In the genomic region with DNA sequence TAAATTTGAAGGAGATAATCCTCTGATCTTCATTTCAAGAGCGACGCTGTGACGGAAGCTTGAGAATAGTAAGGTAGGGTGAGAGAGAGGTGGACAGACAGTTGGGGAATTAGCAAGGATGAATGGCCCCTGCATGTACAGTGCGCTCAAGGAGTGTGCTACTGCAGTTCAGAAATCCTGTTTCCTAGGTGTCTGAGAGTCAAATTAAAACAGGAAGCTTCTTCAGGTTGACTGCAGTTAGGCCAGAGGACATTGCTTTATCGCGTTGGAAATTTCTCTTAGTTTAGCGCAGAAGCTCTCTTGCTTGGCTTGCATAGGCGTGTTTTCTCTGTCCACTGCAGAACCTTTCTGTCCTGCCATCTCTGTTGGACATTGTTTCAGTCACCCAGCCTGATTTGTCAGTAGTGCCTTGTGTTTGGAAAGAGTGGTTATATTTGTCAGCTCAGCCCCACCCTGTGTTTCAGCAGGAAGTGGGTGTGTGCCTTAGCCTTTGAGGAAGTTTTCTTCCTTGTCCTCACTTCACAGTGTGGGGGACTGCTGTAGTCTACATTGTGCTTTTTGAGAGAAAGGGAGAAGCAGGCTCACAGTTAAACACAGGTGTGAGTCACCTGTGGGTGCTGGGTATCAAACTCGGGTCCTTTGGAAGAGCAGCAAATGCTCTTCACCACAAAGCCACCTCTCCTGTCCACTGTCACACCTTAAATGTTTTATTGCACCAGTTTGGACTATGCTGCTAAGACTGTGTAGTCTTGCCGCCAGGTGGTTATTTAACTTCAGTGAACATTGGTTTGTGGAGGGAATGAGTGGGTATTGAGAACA, we compare ENCODE assay signal across 8 mouse cellular contexts. TPM values are rescaled to one million over a fixed set of nuclear protein-coding genes. Genes with fewer than 3 reads are reported as not detected.
A peak's percentile ranks its signal among the peaks of the same experiment; 100 is the strongest.
DNase-seq lines count a peak whose midpoint lies in the region; ATAC-seq and TF ChIP-seq lines count a peak whose summit lies in the region.

No protein-coding gene starts in this region.

- H3K79me2 ChIP-seq in CH12.LX (replicated peaks; ENCODE audit: control insufficient read depth, extremely low read depth, insufficient read depth, poor library complexity, severe bottlenecking) = peaks cover 47% of the 10 kb centered on the region

- H3K9ac ChIP-seq in CH12.LX (ENCODE audit: insufficient read depth, low read depth) = peak overlapping the region; percentile 9; the same call in 1 of the 2 replicates
- H3K9ac ChIP-seq in heart, embryonic 16.5 days (ENCODE audit: low read length) = no peak overlapping the region; the same call in 1 of the 2 replicates
- no peak overlapping the region for H3K9ac ChIP-seq in lung, postnatal 0 days (replicated peaks; ENCODE audit: low read depth)

- H3K4me2 ChIP-seq in CH12.LX (ENCODE audit: insufficient read depth, low read depth, poor library complexity, severe bottlenecking) = peak overlapping the region; percentile 95
- H3K4me2 ChIP-seq in heart, embryonic 16.5 days (ENCODE audit: low read depth, low read length) = peak overlapping the region; percentile 32
- H3K4me2 ChIP-seq in lung, postnatal 0 days (replicated peaks; ENCODE audit: low read depth, low read length) = peak overlapping the region; percentile 32

- DNase-seq in adrenal gland, postnatal 14 days = peak; percentile 25
- DNase-seq in adrenal gland, adult 18-20 months (ENCODE audit: low spot score in 2 of 2) = no peak
- DNase-seq in CH12.LX (ENCODE audit: extremely low read depth) = peak; percentile 61
- DNase-seq in lung, postnatal 0 days (ENCODE audit: low spot score) = peak; percentile 89
- peak; percentile 74 for DNase-seq in thymus, postnatal 0 days (ENCODE audit: low spot score)
- DNase-seq in ovary, adult 18-20 months (ENCODE audit: low spot score) = no peak
- DNase-seq in cerebellum, adult 9-11 months = no peak

- H3K27me3 ChIP-seq in CH12.LX (replicated peaks) = no peaks in the 10 kb centered on the region
- H3K27me3 ChIP-seq in heart, embryonic 16.5 days (ENCODE audit: control insufficient read depth, insufficient read depth, low read length) = no peaks in the 10 kb centered on the region
- no peaks in the 10 kb centered on the region for H3K27me3 ChIP-seq in lung, postnatal 0 days (replicated peaks; ENCODE audit: insufficient read depth, low read length)

- H3K27ac ChIP-seq in CH12.LX (ENCODE audit: insufficient read depth, low read depth) = peak overlapping the region; percentile 96
- peak overlapping the region; percentile 79 for H3K27ac ChIP-seq in heart, embryonic 16.5 days (ENCODE audit: low read length)
- H3K27ac ChIP-seq in lung, postnatal 0 days (ENCODE audit: low read length) = peak overlapping the region; percentile 5

- H3K4me3 ChIP-seq in CH12.LX (replicated peaks in 1 of 3; ENCODE audit: low read depth in 2 of 3, low read length in 2 of 3, poor library complexity in 1 of 3) = no peak overlapping the region
- no peak overlapping the region for H3K4me3 ChIP-seq in heart, embryonic 16.5 days (ENCODE audit: low read length)
- H3K4me3 ChIP-seq in lung, postnatal 0 days (ENCODE audit: low read depth, low read length) = no peak overlapping the region

- no peak for TF ChIP-seq RAD21 in CH12.LX (IDR thresholded peaks at IDR 0.05; ENCODE audit: low read depth, low read length)

- H3K9me3 ChIP-seq in CH12.LX (replicated peaks; ENCODE audit: low read length) = no peaks in the 10 kb centered on the region
- H3K9me3 ChIP-seq in heart, embryonic 16.5 days (replicated peaks; ENCODE audit: control insufficient read depth, low read length) = no peaks in the 10 kb centered on the region; the same call in 1 of the 2 replicates
- H3K9me3 ChIP-seq in lung, postnatal 0 days (ENCODE audit: low read length) = no peaks in the 10 kb centered on the region

- 68% methylated on average over 10 of the region's 10 CpGs for WGBS in heart, embryonic 16.5 days
- WGBS in lung, postnatal 0 days = 56% methylated on average over 10 of the region's 10 CpGs

- in situ Hi-C loops in CH12.LX (cut with MboI; ENCODE audit: low pct_ligation_motif_present, low pct_unique_long_range_greater_than_20kb, low sequenced_read_pairs) = loop anchor here (5.0 kb wide), 1 partner anchor 42 kb away; no protein-coding TSS in a partner anchor

- peaks cover 15 to 74% of the 10 kb centered on the region in 2 experiments for H3K4me1 ChIP-seq in CH12.LX (ENCODE audit: control insufficient read depth in 1 of 2, insufficient read depth in 2 of 2)
- H3K4me1 ChIP-seq in heart, embryonic 16.5 days (ENCODE audit: control insufficient read depth, insufficient read depth, low read length) = peaks cover 60% of the 10 kb centered on the region
- H3K4me1 ChIP-seq in lung, postnatal 0 days (ENCODE audit: insufficient read depth, low read depth, low read length) = peaks cover 16% of the 10 kb centered on the region; the same call in 1 of the 2 replicates

- 0 out of 2 replicates have a peak, but pooled peaks have one; percentile 49 for TF ChIP-seq EP300 in CH12.LX (IDR thresholded peaks at IDR 0.05; ENCODE audit: low read length)
- TF ChIP-seq EP300 in lung, postnatal 0 days (IDR thresholded peaks at IDR 0.05) = peak; percentile 70

- no peak for TF ChIP-seq CTCF in CH12.LX (conservative IDR thresholded peaks at IDR 0.05 in 1 of 2, IDR thresholded peaks at IDR 0.05 in 1 of 2; ENCODE audit: low read depth in 2 of 2, low read length in 2 of 2)
- peak; percentile 6; the same call in 1 of the 2 replicates for TF ChIP-seq CTCF in lung, postnatal 0 days (IDR thresholded peaks at IDR 0.05)

- ATAC-seq in heart, embryonic 16.5 days (replicated peaks; ENCODE audit: extremely low read depth, insufficient read depth, low FRiP score) = 0 out of 2 replicates have a peak, but pooled peaks have one; percentile 49
- ATAC-seq in lung, postnatal 0 days = peak; percentile 84

- H3K36me3 ChIP-seq in CH12.LX (replicated peaks in 1 of 2; ENCODE audit: control insufficient read depth in 1 of 2, insufficient read depth in 1 of 2, low read length in 1 of 2) = peaks cover 5 to 36% of the 10 kb centered on the region in 2 experiments
- peaks cover 3% of the 10 kb centered on the region; the same call in 1 of the 2 replicates for H3K36me3 ChIP-seq in heart, embryonic 16.5 days (ENCODE audit: control insufficient read depth, insufficient read depth)
- 0 out of 2 replicates have a peak, but pooled peaks cover under 1% of the 10 kb centered on the region for H3K36me3 ChIP-seq in lung, postnatal 0 days (ENCODE audit: insufficient read depth, low read length)

- dilution Hi-C loops in CH12.LX (cut with MboI; ENCODE audit: extremely low pct_ligation_motif_present, extremely low pct_unique_long_range_greater_than_20kb, low sequenced_read_pairs) = no loop called here

- peak; percentile 45; the same call in 1 of the 2 replicates for TF ChIP-seq POLR2A in CH12.LX (IDR thresholded peaks at IDR 0.05; ENCODE audit: low read depth, low read length)

TF ChIP-seq in CH12.LX, 34 proteins besides CTCF, POLR2A, EP300 and RAD21 (continues in another document):
- TF ChIP-seq ETS1 (conservative IDR thresholded peaks at IDR 0.05; ENCODE audit: low read depth, low read length) = 0 out of 2 replicates have a peak, but pooled peaks have one; percentile 23
- TF ChIP-seq SIN3A (IDR thresholded peaks at IDR 0.05; ENCODE audit: low read length) = peak; percentile 63; the same call in 1 of the 2 replicates
- 0 out of 2 replicates have a peak, but pooled peaks have one; percentile 20 for TF ChIP-seq NELFE (IDR thresholded peaks at IDR 0.05; ENCODE audit: low read depth, low read length)
- TF ChIP-seq E2F4 (IDR thresholded peaks at IDR 0.05; ENCODE audit: insufficient replicate concordance, low read depth, low read length) = no peak
- no peak; the same call in 1 of the 2 replicates for TF ChIP-seq MAX (IDR thresholded peaks at IDR 0.05; ENCODE audit: low read length)
- TF ChIP-seq UBTF (IDR thresholded peaks at IDR 0.05; ENCODE audit: low read depth, low read length) = no peak
- TF ChIP-seq MXI1 (IDR thresholded peaks at IDR 0.05; ENCODE audit: low read depth, low read length) = peak; percentile 62
- peak; percentile 75 for TF ChIP-seq ELF1 (IDR thresholded peaks at IDR 0.05; ENCODE audit: low read depth, low read length)
- TF ChIP-seq CHD2 (IDR thresholded peaks at IDR 0.05; ENCODE audit: low read length) = no peak
- TF ChIP-seq HCFC1 (IDR thresholded peaks at IDR 0.05; ENCODE audit: low read depth, low read length) = peak; percentile 11; the same call in 1 of the 2 replicates
- no peak for TF ChIP-seq USF2 (conservative IDR thresholded peaks at IDR 0.05; ENCODE audit: low read depth, low read length)
- TF ChIP-seq TCF12 (IDR thresholded peaks at IDR 0.05; ENCODE audit: low read depth, low read length) = 0 out of 2 replicates have a peak, but pooled peaks have one; percentile 40

RNA-seq across cellular contexts. Expression of gene Wasf2, which starts 39.1 kb away (rescaled TPM):
- total RNA-seq in adrenal gland, postnatal 14 days (2021) = 117 and 150 TPM in 2 replicates
- 100 to 1,000 TPM in 1 of 2 experiments, 10 to 100 TPM in 1; 97.5 to 102 TPM for total RNA-seq in adrenal gland, adult 18-20 months (2021)
- total RNA-seq in CH12.LX (2012; rRNA removed) (18.7 and 21.7 TPM in 2 replicates), CH12.LX (2014; rRNA removed) (12.9 and 14.9 TPM in 2 replicates)
- polyA plus RNA-seq in CH12.LX (2012; ENCODE audit: insufficient read length, low read depth) = 53.1 and 59.5 TPM in 2 replicates
- 45.0 and 66.3 TPM in 2 replicates for polyA plus RNA-seq in heart, embryonic 16.5 days (2015; fragmentation: Nextera tagmentation; extraction: Ambion mirVana)
- polyA plus RNA-seq in lung, postnatal 0 days (2015; fragmentation: Nextera tagmentation; extraction: Ambion mirVana) = 149 and 153 TPM in 2 replicates
- 140 and 190 TPM in 2 replicates for polyA plus RNA-seq in thymus, postnatal 0 days (2015; fragmentation: Nextera tagmentation; extraction: Ambion mirVana)

RNA-seq across cellular contexts. Expression of gene Cd164l2, which starts 42.5 kb away (rescaled TPM):
- 2.4 and 5.0 TPM in 2 replicates for total RNA-seq in adrenal gland, postnatal 14 days (2021)
- 1 to 10 TPM; 1.1 to 2.6 TPM for total RNA-seq in adrenal gland, adult 18-20 months (2021)
- total RNA-seq in CH12.LX (2012; rRNA removed) = not detected in 2 replicates
- not detected in 2 replicates for total RNA-seq in CH12.LX (2014; rRNA removed)
- polyA plus RNA-seq in CH12.LX (2012; ENCODE audit: insufficient read length, low read depth) = not detected in 2 replicates
- 0.66 TPM in 1 of 2 replicates, not detected in the other for polyA plus RNA-seq in heart, embryonic 16.5 days (2015; fragmentation: Nextera tagmentation; extraction: Ambion mirVana)
- 8.7 and 10.3 TPM in 2 replicates for polyA plus RNA-seq in lung, postnatal 0 days (2015; fragmentation: Nextera tagmentation; extraction: Ambion mirVana)
- polyA plus RNA-seq in thymus, postnatal 0 days (2015; fragmentation: Nextera tagmentation; extraction: Ambion mirVana) = 0.86 and 1.1 TPM in 2 replicates

RNA-seq across cellular contexts. Expression of gene Gpr3, which starts 42.9 kb away (rescaled TPM):
- 0.19 TPM in 2 replicates for total RNA-seq in adrenal gland, postnatal 14 days (2021)
- total RNA-seq in adrenal gland, adult 18-20 months (2021) = 1 to 10 TPM in 1 of 2 experiments, under 1 TPM in 1; 0.26 to 1.2 TPM
- total RNA-seq in CH12.LX (2012; rRNA removed) (0.13 and 0.17 TPM in 2 replicates), CH12.LX (2014; rRNA removed) (not detected in 2 replicates)
- 0.11 TPM in 1 of 2 replicates, not detected in the other for polyA plus RNA-seq in CH12.LX (2012; ENCODE audit: insufficient read length, low read depth)
- 0.14 and 0.29 TPM in 2 replicates for polyA plus RNA-seq in heart, embryonic 16.5 days (2015; fragmentation: Nextera tagmentation; extraction: Ambion mirVana)
- polyA plus RNA-seq in lung, postnatal 0 days (2015; fragmentation: Nextera tagmentation; extraction: Ambion mirVana) = not detected in 2 replicates
- not detected in 2 replicates for polyA plus RNA-seq in thymus, postnatal 0 days (2015; fragmentation: Nextera tagmentation; extraction: Ambion mirVana)

Comparison
In these comparisons a context has a peak if more than half of its experiments do, and no peak if none do; other contexts are left out.
1. DNase-seq: peak in adrenal gland, postnatal 14 days (single experiment), CH12.LX (single experiment), lung, postnatal 0 days (single experiment) and thymus, postnatal 0 days (single experiment); none in adrenal gland, adult 18-20 months (0 of 2), ovary, adult 18-20 months (single experiment) and cerebellum, adult 9-11 months (single experiment).
2. H3K27ac ChIP-seq: peak in every context shown above with its lines; median percentile 96 in CH12.LX; 79 in heart, embryonic 16.5 days; 5 in lung, postnatal 0 days.
3. H3K4me2 ChIP-seq: peak in every context shown above with its lines; median percentile 95 in CH12.LX; 32 in heart, embryonic 16.5 days; 32 in lung, postnatal 0 days.